Mouse (Mus musculus) Muller cell, postnatal 12 days (primary cell): ENCODE measurements around the gene Ttc33.
"Not testable (repeated sequence)": the region's sequence is repeated elsewhere in the genome, so short reads cannot be mapped to it uniquely, and the experiment has no call there.

Source experiments
- DNase-seq: peaks from one replicate; pipeline ENCODE4 v3.0.0-alpha.2; 2015; ENCODE audit errors: inconsistent ontology term

The Ttc33 gene

GRCm38 (mm10) chr15:5184668-5185330 is 526 bp upstream of the Ttc33 start:
- peak; percentile 13 for DNase-seq

GRCm38 (mm10) chr15:5186293-5186675 is 959 bp downstream of the Ttc33 start:
- DNase-seq = peak; percentile 30

- DNase-seq = no peak
Observed at GRCm38 (mm10) chr15:5187116-5187515, 1.8 kb downstream of the Ttc33 start.

- DNase-seq = no peak
Observed at GRCm38 (mm10) chr15:5188029-5188428, 2.7 kb downstream of the Ttc33 start.

GRCm38 (mm10) chr15:5189504-5190093 is 4.3 kb downstream of the Ttc33 start:
- DNase-seq = no peak

GRCm38 (mm10) chr15:5193833-5194232 is 8.5 kb downstream of the Ttc33 start:
- no peak for DNase-seq

- DNase-seq = peak; percentile 9
Observed at GRCm38 (mm10) chr15:5194446-5194845, 9.1 kb downstream of the Ttc33 start.

GRCm38 (mm10) chr15:5194931-5195330 is 9.6 kb downstream of the Ttc33 start:
- DNase-seq = no peak

- DNase-seq = peak; percentile 22
Observed at GRCm38 (mm10) chr15:5195987-5196514, 10.7 kb downstream of the Ttc33 start.

GRCm38 (mm10) chr15:5196691-5197090 is 11.4 kb downstream of the Ttc33 start:
- no peak for DNase-seq

- DNase-seq = no peak
Observed at GRCm38 (mm10) chr15:5205222-5205621, 19.9 kb downstream of the Ttc33 start.

GRCm38 (mm10) chr15:5209116-5209515 is 23.8 kb downstream of the Ttc33 start:
- no peak for DNase-seq

GRCm38 (mm10) chr15:5220491-5220890 is 35.2 kb downstream of the Ttc33 start:
- no peak for DNase-seq

- not testable (repeated sequence) for DNase-seq
Observed at GRCm38 (mm10) chr15:5230746-5231145, 45.4 kb downstream of the Ttc33 start.

GRCm38 (mm10) chr15:5234659-5235058 is 49.3 kb downstream of the Ttc33 start:
- DNase-seq = no peak

- DNase-seq = peak; percentile 80
Observed at GRCm38 (mm10) chr15:5235527-5235926, 50.2 kb downstream of the Ttc33 start.

GRCm38 (mm10) chr15:5236538-5236937 is 51.2 kb downstream of the Ttc33 start:
- DNase-seq = peak; percentile 62

GRCm38 (mm10) chr15:5237012-5237660 is 51.8 kb downstream of the Ttc33 start:
- DNase-seq = no peak

GRCm38 (mm10) chr15:5238073-5238472 is 52.7 kb downstream of the Ttc33 start:
- DNase-seq = no peak

GRCm38 (mm10) chr15:5238553-5238952 is 53.2 kb downstream of the Ttc33 start:
- DNase-seq = no peak

- no peak for DNase-seq
Observed at GRCm38 (mm10) chr15:5239361-5239760, 54.0 kb downstream of the Ttc33 start.

- no peak for DNase-seq
Observed at GRCm38 (mm10) chr15:5239901-5240300, 54.6 kb downstream of the Ttc33 start.

- no peak for DNase-seq
Observed at GRCm38 (mm10) chr15:5240360-5240759, 55.0 kb downstream of the Ttc33 start.
